Mouse (Mus musculus): ENCODE measurements around the gene Gse1. TPM values are rescaled to one million over a fixed set of nuclear protein-coding genes. Genes with fewer than 3 reads are reported as not detected.

The Gse1 gene
- polyA plus RNA-seq, 1 experiment from 2014 or later: 8.7 TPM

GRCm38 (mm10) chr8:120419675-120420074 is 191.4 kb downstream of the Gse1 start:
- ATAC-seq (ENCODE audit: insufficient read depth): no peak
- 70% methylated on average over 9 of the region's 9 CpGs for WGBS (ENCODE audit: insufficient replicate concordance)
- Histone ChIP-seq H3K4me2 (no peak overlapping the region), H3K4me3 (replicated peaks) (no peak overlapping the region), H3K27me3 (peaks cover 25% of the 10 kb centered on the region), H3K36me3 (replicated peaks) (no peaks in the 10 kb centered on the region), H3K9me3 (replicated peaks) (no peaks in the 10 kb centered on the region), H3K9ac (no peak overlapping the region), H3K27ac (replicated peaks) (no peak overlapping the region), H3K4me1 (replicated peaks) (peaks cover 79% of the 10 kb centered on the region)

- Histone ChIP-seq H3K4me1 (replicated peaks) (peaks cover 84% of the 10 kb centered on the region), H3K27me3 (peaks cover 22% of the 10 kb centered on the region), H3K36me3 (replicated peaks) (no peaks in the 10 kb centered on the region), H3K4me3 (replicated peaks) (no peak overlapping the region), H3K9ac (no peak overlapping the region), H3K27ac (replicated peaks) (no peak overlapping the region), H3K4me2 (no peak overlapping the region), H3K9me3 (replicated peaks) (no peaks in the 10 kb centered on the region)
- no peak for ATAC-seq (ENCODE audit: insufficient read depth)
- WGBS (ENCODE audit: insufficient replicate concordance): 15% methylated on average over 5 of the region's 5 CpGs
These were observed 192.0 kb downstream of the Gse1 start for GRCm38 (mm10) chr8:120420226-120420625.

GRCm38 (mm10) chr8:120421638-120422037 is 193.4 kb downstream of the Gse1 start:
- peaks cover 88% of the 10 kb centered on the region for H3K4me1 ChIP-seq (replicated peaks)
- ATAC-seq (ENCODE audit: insufficient read depth): no peak
- H3K4me2 ChIP-seq: no peak overlapping the region
- H3K27ac ChIP-seq (replicated peaks): no peak overlapping the region
- H3K9me3 ChIP-seq (replicated peaks): no peaks in the 10 kb centered on the region
- no peak overlapping the region for H3K9ac ChIP-seq
- 31% methylated on average over 9 of the region's 9 CpGs for WGBS (ENCODE audit: insufficient replicate concordance)
- no peak overlapping the region for H3K4me3 ChIP-seq (replicated peaks)
- peaks cover 10% of the 10 kb centered on the region; the same call in 1 of the 2 replicates for H3K27me3 ChIP-seq
- H3K36me3 ChIP-seq (replicated peaks): no peaks in the 10 kb centered on the region

GRCm38 (mm10) chr8:120422236-120422635 is 194.0 kb downstream of the Gse1 start:
- H3K4me2 ChIP-seq: no peak overlapping the region
- no peaks in the 10 kb centered on the region for H3K9me3 ChIP-seq (replicated peaks)
- no peak overlapping the region for H3K9ac ChIP-seq
- WGBS (ENCODE audit: insufficient replicate concordance): 75% methylated on average over 8 of the region's 8 CpGs
- no peak for ATAC-seq (ENCODE audit: insufficient read depth)
- H3K4me3 ChIP-seq (replicated peaks): no peak overlapping the region
- H3K36me3 ChIP-seq (replicated peaks): no peaks in the 10 kb centered on the region
- no peak overlapping the region for H3K27ac ChIP-seq (replicated peaks)
- H3K4me1 ChIP-seq (replicated peaks): peaks cover 88% of the 10 kb centered on the region
- peaks cover 7% of the 10 kb centered on the region; the same call in 1 of the 2 replicates for H3K27me3 ChIP-seq

GRCm38 (mm10) chr8:120423576-120423975 is 195.3 kb downstream of the Gse1 start:
- Histone ChIP-seq H3K4me2 (no peak overlapping the region), H3K9ac (no peak overlapping the region), H3K36me3 (replicated peaks) (no peaks in the 10 kb centered on the region), H3K9me3 (replicated peaks) (no peaks in the 10 kb centered on the region), H3K4me1 (replicated peaks) (peaks cover 88% of the 10 kb centered on the region), H3K27ac (replicated peaks) (no peak overlapping the region), H3K27me3 (peaks cover 7% of the 10 kb centered on the region; the same call in 1 of the 2 replicates), H3K4me3 (replicated peaks) (no peak overlapping the region)
- ATAC-seq (ENCODE audit: insufficient read depth): no peak
- 21% methylated on average over 7 of the region's 7 CpGs for WGBS (ENCODE audit: insufficient replicate concordance)

- Histone ChIP-seq H3K9me3 (replicated peaks) (no peaks in the 10 kb centered on the region), H3K9ac (no peak overlapping the region), H3K27me3 (peaks cover 7% of the 10 kb centered on the region; the same call in 1 of the 2 replicates), H3K36me3 (replicated peaks) (no peaks in the 10 kb centered on the region), H3K4me1 (replicated peaks) (peaks cover 75% of the 10 kb centered on the region), H3K4me3 (replicated peaks) (no peak overlapping the region), H3K27ac (replicated peaks) (no peak overlapping the region), H3K4me2 (no peak overlapping the region)
- no peak for ATAC-seq (ENCODE audit: insufficient read depth)
- WGBS (ENCODE audit: insufficient replicate concordance): 72% methylated on average over 4 of the region's 4 CpGs
These were observed 196.6 kb downstream of the Gse1 start for GRCm38 (mm10) chr8:120424829-120425198.

- H3K9ac ChIP-seq: no peak overlapping the region
These were observed 197.1 kb downstream of the Gse1 start for GRCm38 (mm10) chr8:120425199-120425941.

GRCm38 (mm10) chr8:120426105-120426504 is 197.8 kb downstream of the Gse1 start:
- Histone ChIP-seq H3K27ac (replicated peaks) (no peak overlapping the region), H3K4me1 (replicated peaks) (peaks cover 66% of the 10 kb centered on the region), H3K27me3 (peaks cover 7% of the 10 kb centered on the region; the same call in 1 of the 2 replicates), H3K9me3 (replicated peaks) (no peaks in the 10 kb centered on the region), H3K9ac (no peak overlapping the region), H3K36me3 (replicated peaks) (no peaks in the 10 kb centered on the region), H3K4me3 (replicated peaks) (no peak overlapping the region), H3K4me2 (no peak overlapping the region)
- ATAC-seq (ENCODE audit: insufficient read depth): peak; percentile 26
- WGBS (ENCODE audit: insufficient replicate concordance): 14% methylated on average over 1 of the region's 1 CpGs

More at GRCm38 (mm10) chr8:120425199-120425941, 197.1 kb downstream of the Gse1 start:
- H3K36me3 ChIP-seq (replicated peaks): no peaks in the 10 kb centered on the region
- no peak overlapping the region for H3K27ac ChIP-seq (replicated peaks)
- peaks cover 7% of the 10 kb centered on the region; the same call in 1 of the 2 replicates for H3K27me3 ChIP-seq
- ATAC-seq (ENCODE audit: insufficient read depth): peak; percentile 26; the same call in 1 of the 2 replicates
- H3K4me3 ChIP-seq (replicated peaks): no peak overlapping the region
- no peak overlapping the region for H3K4me2 ChIP-seq
- H3K4me1 ChIP-seq (replicated peaks): peaks cover 70% of the 10 kb centered on the region
- WGBS (ENCODE audit: insufficient replicate concordance): 45% methylated on average over 8 of the region's 8 CpGs
- H3K9me3 ChIP-seq (replicated peaks): no peaks in the 10 kb centered on the region

- H3K9ac ChIP-seq: no peak overlapping the region
- peaks cover 3% of the 10 kb centered on the region; the same call in 1 of the 2 replicates for H3K27me3 ChIP-seq
- H3K36me3 ChIP-seq (replicated peaks): no peaks in the 10 kb centered on the region
- no peak overlapping the region for H3K4me2 ChIP-seq
- no peak overlapping the region for H3K4me3 ChIP-seq (replicated peaks)
- 56% methylated on average over 20 of the region's 20 CpGs for WGBS (ENCODE audit: insufficient replicate concordance)
- H3K27ac ChIP-seq (replicated peaks): no peak overlapping the region
- no peak for ATAC-seq (ENCODE audit: insufficient read depth)
- no peaks in the 10 kb centered on the region for H3K9me3 ChIP-seq (replicated peaks)
- H3K4me1 ChIP-seq (replicated peaks): peaks cover 59% of the 10 kb centered on the region
These were observed 198.5 kb downstream of the Gse1 start for GRCm38 (mm10) chr8:120426622-120427385.

GRCm38 (mm10) chr8:120428492-120428891 is 200.2 kb downstream of the Gse1 start:
- Histone ChIP-seq H3K4me1 (replicated peaks) (peaks cover 43% of the 10 kb centered on the region), H3K9me3 (replicated peaks) (0 out of 2 replicates have a peak, but pooled peaks cover under 1% of the 10 kb centered on the region), H3K4me2 (no peak overlapping the region), H3K27me3 (no peaks in the 10 kb centered on the region), H3K27ac (replicated peaks) (no peak overlapping the region), H3K4me3 (replicated peaks) (no peak overlapping the region), H3K36me3 (replicated peaks) (no peaks in the 10 kb centered on the region), H3K9ac (no peak overlapping the region)
- WGBS (ENCODE audit: insufficient replicate concordance): 79% methylated on average over 5 of the region's 5 CpGs
- no peak for ATAC-seq (ENCODE audit: insufficient read depth)

GRCm38 (mm10) chr8:120429116-120429515 is 200.9 kb downstream of the Gse1 start:
- Histone ChIP-seq H3K36me3 (replicated peaks) (no peaks in the 10 kb centered on the region), H3K4me1 (replicated peaks) (peaks cover 42% of the 10 kb centered on the region)
- 100% methylated on average over 1 of the region's 1 CpGs for WGBS (ENCODE audit: insufficient replicate concordance)

More at GRCm38 (mm10) chr8:120429116-120429515, 200.9 kb downstream of the Gse1 start:
- 0 out of 2 replicates have a peak, but pooled peaks cover 6% of the 10 kb centered on the region for H3K9me3 ChIP-seq (replicated peaks)
- ATAC-seq (ENCODE audit: insufficient read depth): no peak
- no peak overlapping the region for H3K9ac ChIP-seq
- H3K27me3 ChIP-seq: no peaks in the 10 kb centered on the region
- no peak overlapping the region for H3K4me3 ChIP-seq (replicated peaks)
- H3K27ac ChIP-seq (replicated peaks): no peak overlapping the region
- no peak overlapping the region for H3K4me2 ChIP-seq
